Mouse (Mus musculus) stomach, embryonic 14.5 days (tissue): ENCODE measurements around the gene Irx3. TPM values are rescaled to one million over a fixed set of nuclear protein-coding genes. Genes with fewer than 3 reads are reported as not detected.

Source experiments
- ATAC-seq: fragments of 200-750 bp; cut with Nextera tagmentation; 2 replicates; pipeline ENCODE4 v1.8.0; 2017; ENCODE audit warnings: low read depth, moderate TSS enrichment; ENCODE audit not compliant: insufficient number of reproducible peaks, insufficient read depth, low FRiP score
- H3K27ac ChIP-seq: fragments of 300-500 bp; sonication (generic); 2 replicates; pipeline ENCODE4 v1.5.1; 2014; ENCODE audit warnings: mild to moderate bottlenecking, low read length, moderate library complexity, mixed read lengths
- H3K27me3 ChIP-seq: fragments of 300-500 bp; sonication (generic); 2 replicates; pipeline ENCODE4 v1.6.1; 2014; ENCODE audit warnings: low read length, control low read depth, mixed read lengths; ENCODE audit not compliant: control insufficient read depth, insufficient read depth
- H3K36me3 ChIP-seq: fragments of 300-500 bp; sonication (generic); 2 replicates; pipeline ENCODE4 v1.6.1; 2014; ENCODE audit warnings: mild to moderate bottlenecking, control low read depth, low read length, moderate library complexity, mixed read lengths; ENCODE audit not compliant: control insufficient read depth, insufficient read depth
- H3K4me1 ChIP-seq: fragments of 300-500 bp; sonication (generic); 2 replicates; pipeline ENCODE4 v1.6.1; 2014; ENCODE audit warnings: low read length, control low read depth, mixed read lengths; ENCODE audit not compliant: control insufficient read depth, insufficient read depth
- H3K4me2 ChIP-seq: fragments of 300-500 bp; sonication (generic); replicated peaks from 2 replicates; pipeline ENCODE4 v1.6.1; 2014; ENCODE audit warnings: low read depth, low read length, control low read depth
- H3K4me3 ChIP-seq: fragments of 300-500 bp; sonication (generic); 2 replicates; pipeline ENCODE4 v1.5.1; 2014; ENCODE audit warnings: low read depth, low read length, control low read depth
- H3K9ac ChIP-seq: fragments of 300-500 bp; sonication (generic); replicated peaks from 2 replicates; pipeline ENCODE4 v1.6.1; 2014; ENCODE audit warnings: low read depth, mild to moderate bottlenecking, control low read depth, low read length, moderate library complexity, mixed read lengths
- H3K9me3 ChIP-seq: fragments of 300-500 bp; sonication (generic); 2 replicates; pipeline ENCODE4 v1.6.1; 2016; ENCODE audit warnings: low read depth, low read length, control low read depth; ENCODE audit not compliant: control insufficient read depth
- WGBS: fragments of 180-500 bp; shearing (Covaris S2); extraction: QIAGEN DNeasy Blood & Tissue Kit; methylation state at CpG from one replicate; pipeline ENCODE4 v1.1.7; 2014; 5-methylcytosine and 5-hydroxymethylcytosine counted together
- polyA plus RNA-seq: library from polyadenylated mRNA; unstranded; fragments of >200 nt; fragmentation: Nextera tagmentation; extraction: Ambion mirVana; gene quantifications from 2 replicates; pipeline ENCODE4 v1.2.1, GENCODE M21; 2014

The Irx3 gene
- polyA plus RNA-seq, 1 experiment from 2014 or later: 4.6 TPM

- H3K9me3 ChIP-seq: no peaks in the 10 kb centered on the region
- H3K36me3 ChIP-seq: no peaks in the 10 kb centered on the region
- no peak overlapping the region for H3K4me3 ChIP-seq
- no peaks in the 10 kb centered on the region; the same call in 1 of the 2 replicates for H3K4me1 ChIP-seq
- H3K27ac ChIP-seq: no peak overlapping the region
- 83% methylated on average over 11 of the region's 11 CpGs for WGBS
- no peak for ATAC-seq
- no peak overlapping the region for H3K9ac ChIP-seq
- no peaks in the 10 kb centered on the region for H3K27me3 ChIP-seq
- no peak overlapping the region for H3K4me2 ChIP-seq
These were observed 21.5 kb upstream of the Irx3 start for GRCm38 (mm10) chr8:91823357-91823756.

GRCm38 (mm10) chr8:91822746-91823145 lies 20.9 kb upstream of the Irx3 start:
- no peaks in the 10 kb centered on the region for H3K36me3 ChIP-seq
- H3K27ac ChIP-seq: no peak overlapping the region
- no peak overlapping the region for H3K9ac ChIP-seq
- no peak overlapping the region for H3K4me2 ChIP-seq
- H3K9me3 ChIP-seq: no peaks in the 10 kb centered on the region
- ATAC-seq: no peak
- H3K27me3 ChIP-seq: no peaks in the 10 kb centered on the region
- no peaks in the 10 kb centered on the region; the same call in 1 of the 2 replicates for H3K4me1 ChIP-seq
- WGBS: 53% methylated on average over 4 of the region's 4 CpGs
- H3K4me3 ChIP-seq: no peak overlapping the region

- Histone ChIP-seq H3K36me3 (no peaks in the 10 kb centered on the region), H3K9me3 (no peaks in the 10 kb centered on the region), H3K4me2 (no peak overlapping the region), H3K9ac (no peak overlapping the region), H3K4me1 (no peaks in the 10 kb centered on the region; the same call in 1 of the 2 replicates), H3K27me3 (no peaks in the 10 kb centered on the region), H3K4me3 (no peak overlapping the region), H3K27ac (no peak overlapping the region)
- 33% methylated on average over 4 of the region's 4 CpGs for WGBS
- no peak for ATAC-seq
These were observed 20.1 kb upstream of the Irx3 start for GRCm38 (mm10) chr8:91821976-91822375.

GRCm38 (mm10) chr8:91819778-91820177 lies 17.9 kb upstream of the Irx3 start:
- Histone ChIP-seq H3K9ac (no peak overlapping the region), H3K9me3 (no peaks in the 10 kb centered on the region), H3K36me3 (no peaks in the 10 kb centered on the region), H3K4me1 (no peaks in the 10 kb centered on the region; the same call in 1 of the 2 replicates), H3K4me2 (no peak overlapping the region), H3K27me3 (no peaks in the 10 kb centered on the region), H3K4me3 (no peak overlapping the region), H3K27ac (no peak overlapping the region)
- ATAC-seq: no peak
- WGBS: 57% methylated on average over 4 of the region's 4 CpGs

- no peak overlapping the region for H3K9ac ChIP-seq
- 19% methylated on average over 3 of the region's 3 CpGs for WGBS
- H3K4me2 ChIP-seq: no peak overlapping the region
- no peak for ATAC-seq
- no peaks in the 10 kb centered on the region; the same call in 1 of the 2 replicates for H3K4me1 ChIP-seq
- H3K27ac ChIP-seq: no peak overlapping the region
- H3K4me3 ChIP-seq: no peak overlapping the region
- H3K27me3 ChIP-seq: no peaks in the 10 kb centered on the region
- H3K9me3 ChIP-seq: no peaks in the 10 kb centered on the region
- H3K36me3 ChIP-seq: no peaks in the 10 kb centered on the region
These were observed 16.9 kb upstream of the Irx3 start for GRCm38 (mm10) chr8:91818784-91819183.

GRCm38 (mm10) chr8:91814106-91814505 lies 12.2 kb upstream of the Irx3 start:
- Histone ChIP-seq H3K9ac (no peak overlapping the region), H3K27me3 (no peaks in the 10 kb centered on the region), H3K4me2 (no peak overlapping the region), H3K4me1 (no peaks in the 10 kb centered on the region; the same call in 1 of the 2 replicates), H3K27ac (no peak overlapping the region), H3K4me3 (no peak overlapping the region), H3K9me3 (no peaks in the 10 kb centered on the region), H3K36me3 (no peaks in the 10 kb centered on the region)
- ATAC-seq: no peak
- 92% methylated on average over 4 of the region's 4 CpGs for WGBS

- whole genome bisulfite sequencing: 12% methylated on average over 12 of the region's 12 CpGs
- peaks cover 49% of the 10 kb centered on the region for H3K27me3 ChIP-seq
- H3K9ac ChIP-seq: no peak overlapping the region
- H3K36me3 ChIP-seq: no peaks in the 10 kb centered on the region
- H3K27ac ChIP-seq: no peak overlapping the region
- no peak overlapping the region for H3K4me2 ChIP-seq
- no peak overlapping the region for H3K4me3 ChIP-seq
- H3K9me3 ChIP-seq: no peaks in the 10 kb centered on the region
- H3K4me1 ChIP-seq: no peaks in the 10 kb centered on the region; the same call in 1 of the 2 replicates
- ATAC-seq: no peak
These were observed 4.9 kb upstream of the Irx3 start for GRCm38 (mm10) chr8:91806720-91807241.

- H3K4me1 ChIP-seq: peaks cover 4% of the 10 kb centered on the region; the same call in 1 of the 2 replicates
These were observed 4.3 kb upstream of the Irx3 start for GRCm38 (mm10) chr8:91806084-91806719.

More at GRCm38 (mm10) chr8:91806084-91806719, 4.3 kb upstream of the Irx3 start:
- 4% methylated on average over 33 of the region's 33 CpGs for WGBS
- Histone ChIP-seq H3K4me2 (no peak overlapping the region), H3K4me3 (no peak overlapping the region), H3K27me3 (peaks cover 52% of the 10 kb centered on the region), H3K36me3 (no peaks in the 10 kb centered on the region), H3K9ac (no peak overlapping the region), H3K27ac (no peak overlapping the region), H3K9me3 (no peaks in the 10 kb centered on the region)
- ATAC-seq: no peak
